Mouse (Mus musculus) heart, postnatal 0 days (tissue): Measurements from ENCODE around the gene Cradd. TPM values are rescaled to one million over a fixed set of nuclear protein-coding genes. Genes with fewer than 3 reads are reported as not detected.

ENCODE experiments used
- ATAC-seq: fragments of 200-750 bp; cut with Nextera tagmentation; 2 replicates; pipeline ENCODE4 v1.8.0; 2017; ENCODE audit warnings: low read depth, moderate number of reproducible peaks, moderate library complexity; ENCODE audit not compliant: insufficient read depth
- DNase-seq: peaks from one replicate; pipeline ENCODE4 v3.0.0-alpha.2; 2016; ENCODE audit warnings: low spot score
- H3K27ac ChIP-seq: fragments of 300-500 bp; sonication (generic); 2 replicates; pipeline ENCODE4 v1.5.1; 2014; ENCODE audit warnings: low read depth, mild to moderate bottlenecking
- H3K27me3 ChIP-seq: fragments of 300-500 bp; sonication (generic); 2 replicates; pipeline ENCODE4 v1.6.1; 2014; ENCODE audit warnings: low read length, mixed read lengths; ENCODE audit not compliant: control insufficient read depth, insufficient read depth
- H3K36me3 ChIP-seq: fragments of 300-500 bp; sonication (generic); replicated peaks from 2 replicates; pipeline ENCODE4 v1.6.1; 2014; ENCODE audit warnings: low read length, mixed read lengths; ENCODE audit not compliant: control insufficient read depth, insufficient read depth
- H3K4me1 ChIP-seq: fragments of 300-500 bp; sonication (generic); 2 replicates; pipeline ENCODE4 v1.6.1; 2014; ENCODE audit warnings: antibody characterized with exemption; ENCODE audit not compliant: control insufficient read depth, insufficient read depth
- H3K4me2 ChIP-seq: fragments of 300-500 bp; sonication (generic); 2 replicates; pipeline ENCODE4 v1.6.1; 2014; ENCODE audit warnings: low read depth, mild to moderate bottlenecking, low read length, moderate library complexity
- H3K4me3 ChIP-seq: fragments of 300-500 bp; sonication (generic); 2 replicates; pipeline ENCODE4 v1.5.1; 2014; ENCODE audit warnings: low read depth, low read length
- H3K9ac ChIP-seq: fragments of 300-500 bp; sonication (generic); replicated peaks from 2 replicates; pipeline ENCODE4 v1.6.1; 2014; ENCODE audit warnings: low read depth, low read length, mixed read lengths
- H3K9me3 ChIP-seq: fragments of 300-500 bp; sonication (generic); replicated peaks from 2 replicates; pipeline ENCODE4 v1.6.1; 2016; ENCODE audit warnings: low read length; ENCODE audit not compliant: control insufficient read depth
- CTCF ChIP-seq: IDR thresholded peaks from 2 replicates; pipeline ENCODE4 v1.5.1; 2016; ENCODE audit warnings: antibody characterized with exemption, control low read depth, low read depth
- EP300 ChIP-seq: IDR thresholded peaks from 2 replicates; pipeline ENCODE4 v1.6.1; 2016; ENCODE audit warnings: antibody characterized with exemption, low read depth
- WGBS: fragments of 180-500 bp; shearing (Covaris S2); extraction: QIAGEN DNeasy Blood & Tissue Kit; methylation state at CpG from one replicate; pipeline ENCODE4 v1.1.7; 2014; 5-methylcytosine and 5-hydroxymethylcytosine counted together
- polyA plus RNA-seq: library from polyadenylated mRNA; unstranded; fragments of >200 nt; fragmentation: Nextera tagmentation; extraction: Ambion mirVana; gene quantifications from 2 replicates; pipeline ENCODE4 v1.2.1, GENCODE M21; 2015
- total RNA-seq: library from RNA; depleted of rRNA; stranded (reverse); fragments of >200 nt; gene quantifications from 2 replicates; pipeline ENCODE4 v1.2.3, GENCODE M21; 2014; ENCODE audit warnings: low replicate concordance

Gene Cradd
- total and polyA plus RNA-seq, 2 experiments from 2014 or later = 12.2 to 21.1 TPM

GRCm38 (mm10) chr10:95356711-95357110 lies 32.8 kb upstream of the Cradd start:
- no peak for TF ChIP-seq EP300
- no peak for TF ChIP-seq CTCF
- Histone ChIP-seq H3K27ac (no peak overlapping the region), H3K9me3 (no peaks in the 10 kb centered on the region), H3K36me3 (no peaks in the 10 kb centered on the region), H3K9ac (no peak overlapping the region), H3K4me3 (no peak overlapping the region), H3K27me3 (no peaks in the 10 kb centered on the region), H3K4me1 (no peaks in the 10 kb centered on the region), H3K4me2 (no peak overlapping the region)
- ATAC-seq (no peak), DNase-seq (no peak)
- 74% methylated on average over 7 of the region's 7 CpGs for WGBS

- Histone ChIP-seq H3K4me3 (no peak overlapping the region), H3K36me3 (no peaks in the 10 kb centered on the region), H3K27me3 (no peaks in the 10 kb centered on the region), H3K27ac (no peak overlapping the region), H3K4me2 (no peak overlapping the region), H3K9ac (no peak overlapping the region), H3K9me3 (no peaks in the 10 kb centered on the region), H3K4me1 (no peaks in the 10 kb centered on the region)
- TF ChIP-seq EP300 (no peak), CTCF (no peak)
- ATAC-seq = no peak
- DNase-seq = no peak
- 47% methylated on average over 6 of the region's 6 CpGs for whole genome bisulfite sequencing
Observed at GRCm38 (mm10) chr10:95355678-95356268, 31.8 kb upstream of the Cradd start.

GRCm38 (mm10) chr10:95354673-95355072 lies 30.7 kb upstream of the Cradd start:
- no peak overlapping the region for H3K27ac ChIP-seq
- TF ChIP-seq CTCF (no peak), EP300 (no peak)
- no peak overlapping the region for H3K9ac ChIP-seq
- H3K4me1 ChIP-seq = no peaks in the 10 kb centered on the region
- no peaks in the 10 kb centered on the region for H3K27me3 ChIP-seq
- H3K4me3 ChIP-seq = no peak overlapping the region
- ATAC-seq = no peak
- H3K4me2 ChIP-seq = no peak overlapping the region
- no peaks in the 10 kb centered on the region for H3K36me3 ChIP-seq
- no peaks in the 10 kb centered on the region for H3K9me3 ChIP-seq
- DNase-seq = no peak

- no peak for DNase-seq
- WGBS = 83% methylated on average over 6 of the region's 6 CpGs
- Histone ChIP-seq H3K4me2 (no peak overlapping the region), H3K4me3 (no peak overlapping the region), H3K9ac (no peak overlapping the region), H3K27ac (no peak overlapping the region), H3K9me3 (no peaks in the 10 kb centered on the region), H3K4me1 (no peaks in the 10 kb centered on the region), H3K27me3 (no peaks in the 10 kb centered on the region), H3K36me3 (no peaks in the 10 kb centered on the region)
- ATAC-seq = no peak
- no peak for TF ChIP-seq EP300
- no peak for TF ChIP-seq CTCF
Observed at GRCm38 (mm10) chr10:95354047-95354446, 30.1 kb upstream of the Cradd start.

- ATAC-seq (no peak), DNase-seq (no peak)
- 55% methylated on average over 3 of the region's 3 CpGs for WGBS
- H3K9ac ChIP-seq = no peak overlapping the region
- no peaks in the 10 kb centered on the region for H3K4me1 ChIP-seq
- no peak overlapping the region for H3K27ac ChIP-seq
- no peaks in the 10 kb centered on the region; the same call in 1 of the 2 replicates for H3K9me3 ChIP-seq
- no peak overlapping the region for H3K4me3 ChIP-seq
- TF ChIP-seq EP300 = no peak
- no peak for TF ChIP-seq CTCF
- H3K36me3 ChIP-seq = no peaks in the 10 kb centered on the region
- H3K4me2 ChIP-seq = no peak overlapping the region
- H3K27me3 ChIP-seq = no peaks in the 10 kb centered on the region
Observed at GRCm38 (mm10) chr10:95348457-95348856, 24.5 kb upstream of the Cradd start.

- no peak for TF ChIP-seq EP300
- TF ChIP-seq CTCF = no peak
- H3K9ac ChIP-seq = no peak overlapping the region
- H3K4me3 ChIP-seq = no peak overlapping the region
- H3K4me1 ChIP-seq = no peaks in the 10 kb centered on the region
- ATAC-seq = no peak
- no peak overlapping the region for H3K4me2 ChIP-seq
- H3K27me3 ChIP-seq = no peaks in the 10 kb centered on the region
- H3K9me3 ChIP-seq = no peaks in the 10 kb centered on the region; the same call in 1 of the 2 replicates
- DNase-seq = no peak
- no peak overlapping the region for H3K27ac ChIP-seq
- H3K36me3 ChIP-seq = no peaks in the 10 kb centered on the region
- WGBS = 92% methylated on average over 3 of the region's 3 CpGs
Observed at GRCm38 (mm10) chr10:95347776-95348175, 23.8 kb upstream of the Cradd start.
